Mouse (Mus musculus) erythroblast, embryonic 14.5 days (primary cell): Measurements from ENCODE around the gene Tspan15. TPM values are rescaled to one million over a fixed set of nuclear protein-coding genes. Genes with fewer than 3 reads are reported as not detected.

Experiments
- H3K27me3 ChIP-seq: 2 replicates; pipeline ENCODE4 v1.6.1; 2012; ENCODE audit warnings: inconsistent platforms; ENCODE audit not compliant: control insufficient read depth
- H3K36me3 ChIP-seq: 2 replicates; pipeline ENCODE4 v1.6.1; 2012; ENCODE audit warnings: mild to moderate bottlenecking, inconsistent platforms; ENCODE audit not compliant: control insufficient read depth
- H3K4me1 ChIP-seq: 2 replicates; pipeline ENCODE4 v1.6.1; 2012; ENCODE audit warnings: inconsistent platforms; ENCODE audit not compliant: control insufficient read depth
- H3K4me3 ChIP-seq: replicated peaks from 2 replicates; pipeline ENCODE3; 2012; ENCODE audit warnings: moderate library complexity, mild to moderate bottlenecking, inconsistent platforms
- H3K9me3 ChIP-seq: 2 replicates; pipeline ENCODE4 v1.6.1; 2012; ENCODE audit warnings: low read length, inconsistent platforms, mixed read lengths; ENCODE audit not compliant: control insufficient read depth
- GATA1 ChIP-seq: IDR thresholded peaks from 2 replicates; pipeline ENCODE4 v1.6.1; 2012; ENCODE audit warnings: low read length, inconsistent platforms, mixed read lengths
- TAL1 ChIP-seq: IDR thresholded peaks from 3 replicates; pipeline ENCODE4 v1.6.1; 2012; ENCODE audit warnings: low read length, inconsistent platforms, mixed read lengths
- polyA plus RNA-seq: library from polyadenylated mRNA; stranded (reverse); fragments of >175 nt; gene quantifications from 2 replicates; pipeline ENCODE4 v1.2.3, GENCODE M21; 2012

The Tspan15 gene
- polyA plus RNA-seq, 1 experiment, result 0.30 TPM

- H3K27me3 ChIP-seq, result no peaks in the 10 kb centered on the region
- no peaks in the 10 kb centered on the region for H3K9me3 ChIP-seq
- no peak for TF ChIP-seq GATA1
- TF ChIP-seq TAL1, result no peak
- H3K4me1 ChIP-seq, result peaks cover 32% of the 10 kb centered on the region
- H3K36me3 ChIP-seq, result peaks cover 48% of the 10 kb centered on the region
- no peak overlapping the region for H3K4me3 ChIP-seq
Observed at GRCm38 (mm10) chr10:62190821-62191220, 40.2 kb downstream of the Tspan15 start.

- Histone ChIP-seq H3K4me1 (peaks cover 29% of the 10 kb centered on the region), H3K36me3 (peaks cover 45% of the 10 kb centered on the region), H3K9me3 (no peaks in the 10 kb centered on the region), H3K27me3 (no peaks in the 10 kb centered on the region), H3K4me3 (no peak overlapping the region)
- TF ChIP-seq TAL1 (no peak), GATA1 (no peak)
Observed at GRCm38 (mm10) chr10:62189910-62190309, 41.1 kb downstream of the Tspan15 start.

DNA sequence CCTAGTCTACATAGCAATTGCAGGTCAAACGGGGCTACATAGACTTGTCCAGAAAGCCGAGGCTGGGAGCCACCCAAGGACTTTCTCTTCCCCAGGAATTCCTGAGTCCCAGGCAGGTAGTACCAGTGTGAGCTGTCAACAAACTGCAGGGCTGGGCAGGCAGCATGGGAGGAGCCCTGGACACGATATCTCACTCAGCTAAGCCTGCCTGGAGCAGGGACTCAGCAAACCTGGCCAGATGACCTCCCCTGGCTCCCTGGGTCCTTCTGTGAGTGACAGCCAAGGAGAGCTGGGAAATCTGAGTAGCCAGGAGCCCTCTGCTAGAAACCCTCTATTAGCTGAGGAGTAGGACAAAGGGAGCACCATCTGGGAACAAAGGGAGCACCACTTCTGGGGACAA is 41.7 kb downstream of the Tspan15 start:
- no peaks in the 10 kb centered on the region for H3K9me3 ChIP-seq
- no peaks in the 10 kb centered on the region; the same call in 1 of the 2 replicates for H3K27me3 ChIP-seq
- TF ChIP-seq TAL1 (no peak), GATA1 (no peak)
- H3K4me3 ChIP-seq, result no peak overlapping the region
- peaks cover 29% of the 10 kb centered on the region for H3K4me1 ChIP-seq
- H3K36me3 ChIP-seq, result peaks cover 44% of the 10 kb centered on the region

GRCm38 (mm10) chr10:62186882-62187281 is 44.2 kb downstream of the Tspan15 start:
- Histone ChIP-seq H3K36me3 (peaks cover 28% of the 10 kb centered on the region), H3K27me3 (no peaks in the 10 kb centered on the region; the same call in 1 of the 2 replicates), H3K9me3 (no peaks in the 10 kb centered on the region), H3K4me1 (peaks cover 29% of the 10 kb centered on the region), H3K4me3 (no peak overlapping the region)
- TF ChIP-seq GATA1 (no peak), TAL1 (no peak)

DNA sequence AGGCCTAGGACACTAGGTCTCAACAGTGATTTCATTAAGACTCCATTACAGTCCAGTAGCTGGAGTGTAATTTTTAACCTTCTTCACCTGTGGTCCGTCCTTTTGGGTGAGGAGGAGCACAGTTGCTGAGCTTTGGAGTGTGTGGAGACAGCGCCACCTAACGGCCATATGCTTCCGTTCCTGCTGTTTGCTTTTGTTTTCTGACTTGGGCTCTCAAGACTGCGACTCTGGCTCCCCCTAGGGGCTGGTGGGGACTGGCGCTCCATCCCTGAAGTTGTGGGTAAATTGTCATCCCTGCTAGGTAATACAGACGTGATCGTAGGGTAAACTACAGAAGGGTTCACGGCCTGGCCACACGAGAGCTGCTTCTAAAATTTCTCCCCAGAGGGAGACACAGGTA is 48.0 kb downstream of the Tspan15 start:
- peaks cover 5% of the 10 kb centered on the region for H3K36me3 ChIP-seq
- H3K9me3 ChIP-seq, result peaks cover 5% of the 10 kb centered on the region
- H3K4me3 ChIP-seq, result no peak overlapping the region
- H3K4me1 ChIP-seq, result peaks cover 10% of the 10 kb centered on the region
- no peak for TF ChIP-seq TAL1
- no peak for TF ChIP-seq GATA1
- peaks cover 2% of the 10 kb centered on the region; the same call in 1 of the 2 replicates for H3K27me3 ChIP-seq

- TF ChIP-seq GATA1 (no peak), TAL1 (no peak)
- peaks cover 5% of the 10 kb centered on the region; the same call in 1 of the 2 replicates for H3K4me1 ChIP-seq
- no peak overlapping the region for H3K4me3 ChIP-seq
- peaks cover 5% of the 10 kb centered on the region for H3K9me3 ChIP-seq
- H3K27me3 ChIP-seq, result peaks cover 2% of the 10 kb centered on the region; the same call in 1 of the 2 replicates
- no peaks in the 10 kb centered on the region; the same call in 1 of the 2 replicates for H3K36me3 ChIP-seq
Observed at GRCm38 (mm10) chr10:62182471-62183014, 48.5 kb downstream of the Tspan15 start.

DNA sequence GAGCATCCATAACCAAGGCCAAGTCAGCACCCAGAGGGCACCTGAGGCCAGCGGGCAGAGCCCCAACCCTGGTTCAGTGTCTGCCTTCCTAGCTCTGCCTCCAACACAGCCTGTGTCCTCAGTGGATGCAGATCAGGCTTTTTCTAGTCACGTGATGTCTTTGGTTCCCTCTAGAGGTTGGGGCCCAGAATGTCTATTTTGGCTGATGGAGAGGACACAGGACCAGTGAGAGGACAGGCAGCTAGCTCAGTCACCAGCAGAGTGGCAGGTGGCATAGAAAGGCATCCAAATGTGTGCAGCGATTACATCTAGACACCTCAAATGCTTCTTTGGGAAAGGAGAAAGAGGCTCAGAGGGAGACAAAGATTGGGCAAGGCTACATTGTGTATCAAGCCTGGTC is 49.4 kb downstream of the Tspan15 start:
- Histone ChIP-seq H3K4me1 (peaks cover 5% of the 10 kb centered on the region; the same call in 1 of the 2 replicates), H3K27me3 (peaks cover 2% of the 10 kb centered on the region; the same call in 1 of the 2 replicates), H3K36me3 (no peaks in the 10 kb centered on the region), H3K4me3 (no peak overlapping the region), H3K9me3 (peaks cover 5% of the 10 kb centered on the region)
- TF ChIP-seq GATA1, result no peak
- no peak for TF ChIP-seq TAL1

- H3K9me3 ChIP-seq, result peaks cover 5% of the 10 kb centered on the region
- H3K27me3 ChIP-seq, result peaks cover 2% of the 10 kb centered on the region; the same call in 1 of the 2 replicates
- H3K4me1 ChIP-seq, result peaks cover 5% of the 10 kb centered on the region; the same call in 1 of the 2 replicates
- H3K36me3 ChIP-seq, result no peaks in the 10 kb centered on the region
- H3K4me3 ChIP-seq, result no peak overlapping the region
- no peak for TF ChIP-seq TAL1
- no peak for TF ChIP-seq GATA1
Observed at GRCm38 (mm10) chr10:62179944-62180343, 51.1 kb downstream of the Tspan15 start.

GRCm38 (mm10) chr10:62174533-62175313 is 56.3 kb downstream of the Tspan15 start:
- Histone ChIP-seq H3K4me1 (no peaks in the 10 kb centered on the region), H3K4me3 (no peak overlapping the region), H3K9me3 (peaks cover 4% of the 10 kb centered on the region), H3K27me3 (no peaks in the 10 kb centered on the region), H3K36me3 (no peaks in the 10 kb centered on the region)
- TF ChIP-seq GATA1, result no peak
- no peak for TF ChIP-seq TAL1
